Mouse (Mus musculus) CH12.LX (cell line): ENCODE results near the gene Brip1. TPM values are rescaled to one million over a fixed set of nuclear protein-coding genes. Genes with fewer than 3 reads are reported as not detected.
"Not testable (repeated sequence)": the region's sequence is repeated elsewhere in the genome, so short reads cannot be mapped to it uniquely, and the experiment has no call there.

Experiments used
- DNase-seq: peaks from one replicate; pipeline ENCODE4 v3.0.0-alpha.2; 2013; ENCODE audit errors: extremely low read depth
- H3K27ac ChIP-seq: 2 replicates; pipeline ENCODE4 v1.5.1; 2012; ENCODE audit warnings: low read depth, mild to moderate bottlenecking, control low read depth, moderate library complexity; ENCODE audit not compliant: insufficient read depth
- H3K27me3 ChIP-seq: replicated peaks from 2 replicates; pipeline ENCODE3; 2012; ENCODE audit warnings: inconsistent platforms
- H3K36me3 ChIP-seq, 2 experiments: replicated peaks in 1 of 2; 2 replicates each; pipeline versions ENCODE3 to v1.6.1; 2012; ENCODE audit warnings: inconsistent platforms in 1 of 2, low read length in 1 of 2, mild to moderate bottlenecking in 1 of 2, mixed read lengths in 1 of 2, moderate library complexity in 1 of 2; ENCODE audit not compliant: control insufficient read depth in 1 of 2, insufficient read depth in 1 of 2
- H3K4me1 ChIP-seq, 2 experiments: 2 replicates each; pipeline ENCODE4 v1.6.1; 2012; ENCODE audit warnings: inconsistent platforms in 1 of 2, moderate library complexity in 1 of 2; ENCODE audit not compliant: insufficient read depth in 2 of 2, control insufficient read depth in 1 of 2
- H3K4me2 ChIP-seq: 2 replicates; pipeline ENCODE4 v1.6.1; 2012; ENCODE audit warnings: low read depth, mild to moderate bottlenecking, control low read depth; ENCODE audit not compliant: poor library complexity, insufficient read depth, severe bottlenecking
- H3K4me3 ChIP-seq, 3 experiments: fragments of 150-350 bp in 1 of 3; sonication (generic) in 1 of 3; replicated peaks in 1 of 3; 2 replicates each; pipeline versions ENCODE3 to v1.5.1; 2011 to 2012; ENCODE audit warnings: low read depth in 2 of 3, low read length in 2 of 3, mild to moderate bottlenecking in 2 of 3, moderate library complexity in 2 of 3, control low read depth in 1 of 3, improper control_type of control experiment in 1 of 3, inconsistent platforms in 1 of 3, mixed read lengths in 1 of 3; ENCODE audit not compliant: poor library complexity in 1 of 3
- H3K79me2 ChIP-seq: replicated peaks from 2 replicates; pipeline ENCODE4 v1.6.1; 2012; ENCODE audit warnings: mild to moderate bottlenecking, moderate library complexity; ENCODE audit not compliant: control insufficient read depth, poor library complexity, insufficient read depth, severe bottlenecking; ENCODE audit errors: extremely low read depth
- H3K9ac ChIP-seq: 2 replicates; pipeline ENCODE4 v1.6.1; 2012; ENCODE audit warnings: low read depth, mild to moderate bottlenecking, control low read depth, moderate library complexity; ENCODE audit not compliant: insufficient read depth
- H3K9me3 ChIP-seq: replicated peaks from 2 replicates; pipeline ENCODE3; 2012; ENCODE audit warnings: low read length, inconsistent platforms, mixed read lengths
- BHLHE40 ChIP-seq: IDR thresholded peaks from 2 replicates; pipeline ENCODE4 v1.6.1; 2011; ENCODE audit warnings: mild to moderate bottlenecking, low read depth, low read length, improper control_type of control experiment
- CHD1 ChIP-seq: IDR thresholded peaks from 2 replicates; pipeline ENCODE4 v1.6.1; 2012; ENCODE audit warnings: low read depth, low read length, improper control_type of control experiment, inconsistent platforms
- CHD2 ChIP-seq: IDR thresholded peaks from 2 replicates; pipeline ENCODE4 v1.6.1; 2011; ENCODE audit warnings: low read length, improper control_type of control experiment
- CTCF ChIP-seq, 2 experiments: IDR thresholded peaks in 1 of 2; conservative IDR thresholded peaks in 1 of 2; 2 replicates each; pipeline ENCODE4 v1.5.1; 2011 to 2012; ENCODE audit warnings: low read depth in 2 of 2, low read length in 2 of 2, improper control_type of control experiment in 1 of 2, inconsistent platforms in 1 of 2, mild to moderate bottlenecking in 1 of 2, moderate library complexity in 1 of 2
- E2F4 ChIP-seq: IDR thresholded peaks from 2 replicates; pipeline ENCODE4 v1.6.1; 2011; ENCODE audit warnings: low read depth, low read length, improper control_type of control experiment; ENCODE audit not compliant: insufficient replicate concordance
- ELF1 ChIP-seq: IDR thresholded peaks from 2 replicates; pipeline ENCODE4 v1.6.1; 2014; ENCODE audit warnings: low read depth, mild to moderate bottlenecking, inconsistent platforms, low read length, improper control_type of control experiment
- GABPA ChIP-seq: IDR thresholded peaks from 2 replicates; pipeline ENCODE4 v1.6.1; 2012; ENCODE audit warnings: low read depth, low read length, improper control_type of control experiment, inconsistent platforms; ENCODE audit not compliant: insufficient replicate concordance
- HCFC1 ChIP-seq: IDR thresholded peaks from 2 replicates; pipeline ENCODE4 v1.6.1; 2012; ENCODE audit warnings: low read depth, mild to moderate bottlenecking, inconsistent platforms, low read length, improper control_type of control experiment
- JUN ChIP-seq: IDR thresholded peaks from 2 replicates; pipeline ENCODE4 v1.6.1; 2011; ENCODE audit warnings: low read depth, mild to moderate bottlenecking, low read length, improper control_type of control experiment, moderate library complexity; ENCODE audit not compliant: insufficient read depth
- JUND ChIP-seq: conservative IDR thresholded peaks from 2 replicates; pipeline ENCODE4 v1.6.1; 2011; ENCODE audit warnings: low read depth, low read length, improper control_type of control experiment
- KAT2A ChIP-seq: IDR thresholded peaks from 2 replicates; pipeline ENCODE4 v1.6.1; 2012; ENCODE audit warnings: low read length, improper control_type of control experiment, inconsistent platforms; ENCODE audit not compliant: insufficient replicate concordance
- MAFK ChIP-seq: IDR thresholded peaks from 2 replicates; pipeline ENCODE4 v1.6.1; 2011; ENCODE audit warnings: low read length, improper control_type of control experiment; ENCODE audit not compliant: insufficient replicate concordance
- MAX ChIP-seq: IDR thresholded peaks from 2 replicates; pipeline ENCODE4 v1.6.1; 2011; ENCODE audit warnings: low read length, improper control_type of control experiment
- MEF2A ChIP-seq: IDR thresholded peaks from 2 replicates; pipeline ENCODE4 v1.6.1; 2014; ENCODE audit warnings: low read depth, mild to moderate bottlenecking, inconsistent platforms, low read length, improper control_type of control experiment, borderline replicate concordance
- MXI1 ChIP-seq: IDR thresholded peaks from 2 replicates; pipeline ENCODE4 v1.6.1; 2011; ENCODE audit warnings: mild to moderate bottlenecking, low read depth, low read length, improper control_type of control experiment
- MYC ChIP-seq: IDR thresholded peaks from 2 replicates; pipeline ENCODE4 v1.6.1; 2011; ENCODE audit warnings: low read depth, mild to moderate bottlenecking, improper control_type of control experiment, low read length
- NELFE ChIP-seq: IDR thresholded peaks from 2 replicates; pipeline ENCODE4 v1.6.1; 2011; ENCODE audit warnings: low read depth, low read length, improper control_type of control experiment
- POLR2AphosphoS2 ChIP-seq: IDR thresholded peaks from 2 replicates; pipeline ENCODE4 v1.6.1; 2011; ENCODE audit warnings: low read depth, low read length, improper control_type of control experiment
- RAD21 ChIP-seq: IDR thresholded peaks from 2 replicates; pipeline ENCODE4 v1.6.1; 2011; ENCODE audit warnings: low read depth, mild to moderate bottlenecking, low read length, improper control_type of control experiment, moderate library complexity
- SIN3A ChIP-seq: IDR thresholded peaks from 2 replicates; pipeline ENCODE4 v1.6.1; 2012; ENCODE audit warnings: low read length, improper control_type of control experiment, inconsistent platforms
- SMC3 ChIP-seq: IDR thresholded peaks from 2 replicates; pipeline ENCODE4 v1.6.1; 2011; ENCODE audit warnings: low read depth, low read length, improper control_type of control experiment
- TBP ChIP-seq: conservative IDR thresholded peaks from 2 replicates; pipeline ENCODE4 v1.6.1; 2011; ENCODE audit warnings: low read depth, low read length, improper control_type of control experiment
- ZKSCAN1 ChIP-seq: IDR thresholded peaks from 2 replicates; pipeline ENCODE4 v1.6.1; 2012; ENCODE audit warnings: low read depth, inconsistent platforms, low read length, improper control_type of control experiment, borderline replicate concordance
- ZMIZ1 ChIP-seq: IDR thresholded peaks from 2 replicates; pipeline ENCODE4 v1.6.1; 2012; ENCODE audit warnings: low read depth, mild to moderate bottlenecking, inconsistent platforms, low read length, improper control_type of control experiment
- ZNF384 ChIP-seq: IDR thresholded peaks from 2 replicates; pipeline ENCODE4 v1.6.1; 2012; ENCODE audit warnings: low read depth, low read length, improper control_type of control experiment, inconsistent platforms
- dilution Hi-C: fragments of 300-500 bp; cut with MboI; formaldehyde crosslinking; loops from 2 replicates; pipeline ENCODE4 v1.14.3; 2020; ENCODE audit warnings: low sequenced_read_pairs; ENCODE audit not compliant: extremely low pct_unique_long_range_greater_than_20kb, extremely low pct_ligation_motif_present
- in situ Hi-C: fragments of 300-500 bp; cut with MboI; formaldehyde crosslinking; loops from 3 replicates; pipeline ENCODE4 v1.14.3; 2019; ENCODE audit warnings: low sequenced_read_pairs, low pct_ligation_motif_present, low pct_unique_long_range_greater_than_20kb, mixed read lengths
- polyA plus RNA-seq: library from polyadenylated mRNA; unstranded; fragments of >175 nt; gene quantifications from 2 replicates; pipeline ENCODE4 v1.2.1, GENCODE M21; 2012; ENCODE audit warnings: low read depth; ENCODE audit not compliant: insufficient read length
- total RNA-seq, 2 experiments: library from RNA; depleted of rRNA; stranded (reverse); fragments of 300-350 nt in 1 of 2; fragments of >200 nt in 1 of 2; gene quantifications; 2 replicates each; pipeline ENCODE4 v1.2.3; 2012 to 2014

Brip1 gene
- total and polyA plus RNA-seq, 3 experiments = 21.1 to 26.1 (median 24.9) TPM

GRCm38 (mm10) chr11:86200460-86201021 lies 452 bp downstream of the Brip1 start:
- H3K79me2 ChIP-seq = peaks cover 52% of the 10 kb centered on the region
- in situ Hi-C loops (no loop called here), dilution Hi-C loops (no loop called here)
- peak; percentile 76 for DNase-seq
- H3K27ac ChIP-seq = peak overlapping the region; percentile 34; the same call in 1 of the 2 replicates
- TF ChIP-seq E2F4 (0 out of 2 replicates have a peak, but pooled peaks have one; percentile 26), MAX (peak; percentile 54), MEF2A (peak; percentile 43; the same call in 1 of the 2 replicates), KAT2A (no peak), JUND (no peak), POLR2AphosphoS2 (no peak), ZMIZ1 (no peak), NELFE (no peak), ELF1 (peak; percentile 66), TBP (0 out of 2 replicates have a peak, but pooled peaks have one; percentile 59)
- H3K36me3 ChIP-seq = peaks cover 23 to 60% of the 10 kb centered on the region in 2 experiments
- H3K9me3 ChIP-seq = no peaks in the 10 kb centered on the region
- peak overlapping the region; percentile 72 to 82 (median 74) for H3K4me3 ChIP-seq
- H3K27me3 ChIP-seq = no peaks in the 10 kb centered on the region
- peak overlapping the region; percentile 58 for H3K9ac ChIP-seq
- H3K4me1 ChIP-seq = peaks cover 3 to 49% of the 10 kb centered on the region in 2 experiments
- peak overlapping the region; percentile 94 for H3K4me2 ChIP-seq

GRCm38 (mm10) chr11:86199733-86200132 lies 1.3 kb downstream of the Brip1 start:
- H3K9ac ChIP-seq = peak overlapping the region; percentile 58
- no peaks in the 10 kb centered on the region for H3K9me3 ChIP-seq
- in situ Hi-C loops = no loop called here
- peaks cover 3 to 45% of the 10 kb centered on the region in 2 experiments; a peak in 3 of 4 replicates for H3K4me1 ChIP-seq
- peaks cover 21 to 60% of the 10 kb centered on the region in 2 experiments for H3K36me3 ChIP-seq
- H3K79me2 ChIP-seq = peaks cover 46% of the 10 kb centered on the region
- H3K4me2 ChIP-seq = peak overlapping the region; percentile 94
- H3K4me3 ChIP-seq = peak overlapping the region; percentile 72 to 82 (median 74)
- peak; percentile 47 for DNase-seq
- TF ChIP-seq BHLHE40 (0 out of 2 replicates have a peak, but pooled peaks have one; percentile 33), MAFK (peak; percentile 91), MYC (peak; percentile 100), SIN3A (peak; percentile 81), CTCF (conservative IDR thresholded peaks at IDR 0.05 in 1 of 2, IDR thresholded peaks at IDR 0.05 in 1 of 2; ENCODE audit: low read depth in 2 of 2, low read length in 2 of 2) (no peak), CHD2 (no peak), GABPA (no peak), MXI1 (peak; percentile 94; the same call in 1 of the 2 replicates), CHD1 (no peak), MAX (peak; percentile 96), ZMIZ1 (no peak), ZKSCAN1 (no peak), HCFC1 (no peak), ZNF384 (no peak), POLR2AphosphoS2 (no peak), JUN (no peak), RAD21 (no peak), MEF2A (no peak), KAT2A (no peak), TBP (no peak), SMC3 (no peak)
- TF ChIP-seq, all 38 proteins: peak for 6
- Histone ChIP-seq H3K27me3 (no peaks in the 10 kb centered on the region), H3K27ac (no peak overlapping the region)
- dilution Hi-C loops = no loop called here

DNA sequence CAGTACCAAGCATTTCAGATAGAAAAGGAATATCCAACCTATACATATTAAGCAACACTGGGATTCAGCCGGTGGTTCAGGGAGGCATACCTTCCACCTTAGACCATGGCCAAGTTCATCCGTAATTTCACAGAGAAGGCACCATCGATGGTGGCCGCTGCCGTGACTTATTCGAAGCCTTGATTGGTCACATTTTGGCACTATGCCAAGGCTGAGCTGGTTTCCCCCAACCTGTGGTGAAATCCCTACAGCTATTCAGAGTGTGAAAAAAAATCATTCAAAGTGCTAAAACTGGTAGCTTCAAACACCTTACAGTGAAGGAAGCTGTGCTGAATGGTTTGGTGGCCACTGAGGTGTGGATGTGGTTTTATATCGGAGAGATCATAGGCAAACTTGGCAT lies 15.8 kb downstream of the Brip1 start:
- in situ Hi-C loops, H3K4me2 ChIP-seq, H3K4me1 ChIP-seq, H3K79me2 ChIP-seq, H3K27me3 ChIP-seq, H3K27ac ChIP-seq, dilution Hi-C loops, DNase-seq, H3K9ac ChIP-seq, H3K4me3 ChIP-seq, H3K9me3 ChIP-seq: not testable (repeated sequence)
- peaks cover 4 to 42% of the 10 kb centered on the region in 2 experiments for H3K36me3 ChIP-seq
